Mouse (Mus musculus): Measurements from ENCODE around the gene Slc50a1. TPM values are rescaled to one million over a fixed set of nuclear protein-coding genes. Genes with fewer than 3 reads are reported as not detected.

Gene Slc50a1
- polyA plus RNA-seq, 1 experiment from 2014 or later = 55.1 TPM

- ATAC-seq (ENCODE audit: low FRiP score, low TSS enrichment) = no peak
- Histone ChIP-seq H3K4me3 (ENCODE audit: low read length) (no peak overlapping the region), H3K27me3 (ENCODE audit: control insufficient read depth, insufficient read depth, low read length) (no peaks in the 10 kb centered on the region), H3K9me3 (ENCODE audit: control insufficient read depth, low read length) (no peaks in the 10 kb centered on the region), H3K36me3 (ENCODE audit: control insufficient read depth, insufficient read depth, low read length) (no peaks in the 10 kb centered on the region), H3K4me1 (ENCODE audit: control insufficient read depth, insufficient read depth, low read length) (no peaks in the 10 kb centered on the region), H3K27ac (ENCODE audit: low read depth, low read length) (no peak overlapping the region), H3K9ac (ENCODE audit: low read depth, low read length) (no peak overlapping the region), H3K4me2 (replicated peaks; ENCODE audit: low read depth, low read length) (no peak overlapping the region)
- WGBS = 80% methylated on average over 6 of the region's 6 CpGs
Measured at GRCm38 (mm10) chr3:89298908-89299307, 28.5 kb upstream of the Slc50a1 start.

GRCm38 (mm10) chr3:89296761-89297396 is 26.5 kb upstream of the Slc50a1 start:
- H3K9ac ChIP-seq (ENCODE audit: low read depth, low read length) = no peak overlapping the region
- H3K27me3 ChIP-seq (ENCODE audit: control insufficient read depth, insufficient read depth, low read length) = no peaks in the 10 kb centered on the region
- H3K4me1 ChIP-seq (ENCODE audit: control insufficient read depth, insufficient read depth, low read length) = no peaks in the 10 kb centered on the region
- 88% methylated on average over 11 of the region's 11 CpGs for WGBS
- ATAC-seq (ENCODE audit: low FRiP score, low TSS enrichment) = no peak
- H3K27ac ChIP-seq (ENCODE audit: low read depth, low read length) = no peak overlapping the region
- H3K36me3 ChIP-seq (ENCODE audit: control insufficient read depth, insufficient read depth, low read length) = no peaks in the 10 kb centered on the region
- H3K9me3 ChIP-seq (ENCODE audit: control insufficient read depth, low read length) = no peaks in the 10 kb centered on the region
- H3K4me2 ChIP-seq (replicated peaks; ENCODE audit: low read depth, low read length) = no peak overlapping the region
- no peak overlapping the region for H3K4me3 ChIP-seq (ENCODE audit: low read length)

- no peaks in the 10 kb centered on the region for H3K36me3 ChIP-seq (ENCODE audit: control insufficient read depth, insufficient read depth, low read length)
- 78% methylated on average over 8 of the region's 8 CpGs for WGBS
- no peak overlapping the region for H3K27ac ChIP-seq (ENCODE audit: low read depth, low read length)
- 0 out of 2 replicates have a peak, but pooled peaks cover 3% of the 10 kb centered on the region for H3K4me1 ChIP-seq (ENCODE audit: control insufficient read depth, insufficient read depth, low read length)
- no peak overlapping the region for H3K9ac ChIP-seq (ENCODE audit: low read depth, low read length)
- H3K4me3 ChIP-seq (ENCODE audit: low read length) = no peak overlapping the region
- no peaks in the 10 kb centered on the region for H3K27me3 ChIP-seq (ENCODE audit: control insufficient read depth, insufficient read depth, low read length)
- ATAC-seq (ENCODE audit: low FRiP score, low TSS enrichment) = no peak
- no peak overlapping the region for H3K4me2 ChIP-seq (replicated peaks; ENCODE audit: low read depth, low read length)
- no peaks in the 10 kb centered on the region for H3K9me3 ChIP-seq (ENCODE audit: control insufficient read depth, low read length)
Measured at GRCm38 (mm10) chr3:89295685-89296230, 25.4 kb upstream of the Slc50a1 start.

- no peak overlapping the region for H3K4me2 ChIP-seq (replicated peaks; ENCODE audit: low read depth, low read length)
- no peak overlapping the region for H3K27ac ChIP-seq (ENCODE audit: low read depth, low read length)
- H3K27me3 ChIP-seq (ENCODE audit: control insufficient read depth, insufficient read depth, low read length) = no peaks in the 10 kb centered on the region
- H3K9ac ChIP-seq (ENCODE audit: low read depth, low read length) = no peak overlapping the region
- no peak overlapping the region for H3K4me3 ChIP-seq (ENCODE audit: low read length)
- ATAC-seq (ENCODE audit: low FRiP score, low TSS enrichment) = no peak
- no peaks in the 10 kb centered on the region for H3K36me3 ChIP-seq (ENCODE audit: control insufficient read depth, insufficient read depth, low read length)
- 0 out of 2 replicates have a peak, but pooled peaks cover 3% of the 10 kb centered on the region for H3K4me1 ChIP-seq (ENCODE audit: control insufficient read depth, insufficient read depth, low read length)
- H3K9me3 ChIP-seq (ENCODE audit: control insufficient read depth, low read length) = no peaks in the 10 kb centered on the region
- WGBS = 78% methylated on average over 5 of the region's 5 CpGs
Measured at GRCm38 (mm10) chr3:89294195-89294594, 23.8 kb upstream of the Slc50a1 start.

GRCm38 (mm10) chr3:89293247-89293918 is 23.0 kb upstream of the Slc50a1 start:
- no peak overlapping the region for H3K27ac ChIP-seq (ENCODE audit: low read depth, low read length)
- no peak overlapping the region for H3K4me3 ChIP-seq (ENCODE audit: low read length)
- H3K36me3 ChIP-seq (ENCODE audit: control insufficient read depth, insufficient read depth, low read length) = no peaks in the 10 kb centered on the region
- H3K4me1 ChIP-seq (ENCODE audit: control insufficient read depth, insufficient read depth, low read length) = 0 out of 2 replicates have a peak, but pooled peaks cover 3% of the 10 kb centered on the region
- ATAC-seq (ENCODE audit: low FRiP score, low TSS enrichment) = no peak
- no peak overlapping the region for H3K4me2 ChIP-seq (replicated peaks; ENCODE audit: low read depth, low read length)
- H3K27me3 ChIP-seq (ENCODE audit: control insufficient read depth, insufficient read depth, low read length) = no peaks in the 10 kb centered on the region
- H3K9ac ChIP-seq (ENCODE audit: low read depth, low read length) = no peak overlapping the region
- WGBS = 90% methylated on average over 11 of the region's 11 CpGs
- no peaks in the 10 kb centered on the region for H3K9me3 ChIP-seq (ENCODE audit: control insufficient read depth, low read length)

- H3K9ac ChIP-seq (ENCODE audit: low read depth, low read length) = no peak overlapping the region
- WGBS = 67% methylated on average over 5 of the region's 5 CpGs
- no peaks in the 10 kb centered on the region for H3K9me3 ChIP-seq (ENCODE audit: control insufficient read depth, low read length)
- no peak overlapping the region for H3K27ac ChIP-seq (ENCODE audit: low read depth, low read length)
- H3K27me3 ChIP-seq (ENCODE audit: control insufficient read depth, insufficient read depth, low read length) = no peaks in the 10 kb centered on the region
- no peak overlapping the region for H3K4me2 ChIP-seq (replicated peaks; ENCODE audit: low read depth, low read length)
- H3K4me3 ChIP-seq (ENCODE audit: low read length) = no peak overlapping the region
- ATAC-seq (ENCODE audit: low FRiP score, low TSS enrichment) = no peak
- 0 out of 2 replicates have a peak, but pooled peaks cover 3% of the 10 kb centered on the region for H3K4me1 ChIP-seq (ENCODE audit: control insufficient read depth, insufficient read depth, low read length)
- H3K36me3 ChIP-seq (ENCODE audit: control insufficient read depth, insufficient read depth, low read length) = no peaks in the 10 kb centered on the region
Measured at GRCm38 (mm10) chr3:89292303-89292702, 21.9 kb upstream of the Slc50a1 start.

- ATAC-seq (ENCODE audit: low FRiP score, low TSS enrichment) = no peak
- WGBS = 47% methylated on average over 10 of the region's 10 CpGs
Measured at GRCm38 (mm10) chr3:89291874-89292273, 21.5 kb upstream of the Slc50a1 start.

GRCm38 (mm10) chr3:89288503-89288928 is 18.1 kb upstream of the Slc50a1 start:
- H3K4me1 ChIP-seq (ENCODE audit: control insufficient read depth, insufficient read depth, low read length) = peaks cover 7% of the 10 kb centered on the region; the same call in 1 of the 2 replicates
- H3K4me2 ChIP-seq (replicated peaks; ENCODE audit: low read depth, low read length) = no peak overlapping the region
- no peaks in the 10 kb centered on the region for H3K36me3 ChIP-seq (ENCODE audit: control insufficient read depth, insufficient read depth, low read length)
- H3K9ac ChIP-seq (ENCODE audit: low read depth, low read length) = no peak overlapping the region
- no peak overlapping the region for H3K4me3 ChIP-seq (ENCODE audit: low read length)
- H3K9me3 ChIP-seq (ENCODE audit: control insufficient read depth, low read length) = no peaks in the 10 kb centered on the region
- no peak overlapping the region for H3K27ac ChIP-seq (ENCODE audit: low read depth, low read length)
- no peak; the same call in 1 of the 2 replicates for ATAC-seq (ENCODE audit: low FRiP score, low TSS enrichment)
- 38% methylated on average over 7 of the region's 7 CpGs for WGBS
- no peaks in the 10 kb centered on the region for H3K27me3 ChIP-seq (ENCODE audit: control insufficient read depth, insufficient read depth, low read length)

More at GRCm38 (mm10) chr3:89291874-89292273, 21.5 kb upstream of the Slc50a1 start:
- Histone ChIP-seq H3K9ac (ENCODE audit: low read depth, low read length) (no peak overlapping the region), H3K27me3 (ENCODE audit: control insufficient read depth, insufficient read depth, low read length) (no peaks in the 10 kb centered on the region), H3K4me2 (replicated peaks; ENCODE audit: low read depth, low read length) (no peak overlapping the region), H3K9me3 (ENCODE audit: control insufficient read depth, low read length) (no peaks in the 10 kb centered on the region), H3K4me3 (ENCODE audit: low read length) (no peak overlapping the region), H3K36me3 (ENCODE audit: control insufficient read depth, insufficient read depth, low read length) (no peaks in the 10 kb centered on the region), H3K27ac (ENCODE audit: low read depth, low read length) (no peak overlapping the region), H3K4me1 (ENCODE audit: control insufficient read depth, insufficient read depth, low read length) (0 out of 2 replicates have a peak, but pooled peaks cover 3% of the 10 kb centered on the region)

- WGBS = 37% methylated on average over 5 of the region's 5 CpGs
- Histone ChIP-seq H3K4me2 (replicated peaks; ENCODE audit: low read depth, low read length) (no peak overlapping the region), H3K9me3 (ENCODE audit: control insufficient read depth, low read length) (no peaks in the 10 kb centered on the region), H3K27ac (ENCODE audit: low read depth, low read length) (no peak overlapping the region), H3K4me3 (ENCODE audit: low read length) (no peak overlapping the region), H3K9ac (ENCODE audit: low read depth, low read length) (no peak overlapping the region), H3K4me1 (ENCODE audit: control insufficient read depth, insufficient read depth, low read length) (peaks cover 8% of the 10 kb centered on the region; the same call in 1 of the 2 replicates), H3K36me3 (ENCODE audit: control insufficient read depth, insufficient read depth, low read length) (no peaks in the 10 kb centered on the region), H3K27me3 (ENCODE audit: control insufficient read depth, insufficient read depth, low read length) (no peaks in the 10 kb centered on the region)
- ATAC-seq (ENCODE audit: low FRiP score, low TSS enrichment) = no peak
Measured at GRCm38 (mm10) chr3:89287286-89287685, 16.9 kb upstream of the Slc50a1 start.
